Mouse (Mus musculus) lung, postnatal 0 days (tissue): ENCODE results near the gene Zfp217.

ENCODE experiments used
- CTCF ChIP-seq: IDR thresholded peaks from 2 replicates; pipeline ENCODE4 v1.5.1; 2016; ENCODE audit warnings: antibody characterized with exemption, mild to moderate bottlenecking
- EP300 ChIP-seq: IDR thresholded peaks from 2 replicates; pipeline ENCODE4 v1.6.1; 2016; ENCODE audit warnings: antibody characterized with exemption, mild to moderate bottlenecking, control low read depth

DNA sequence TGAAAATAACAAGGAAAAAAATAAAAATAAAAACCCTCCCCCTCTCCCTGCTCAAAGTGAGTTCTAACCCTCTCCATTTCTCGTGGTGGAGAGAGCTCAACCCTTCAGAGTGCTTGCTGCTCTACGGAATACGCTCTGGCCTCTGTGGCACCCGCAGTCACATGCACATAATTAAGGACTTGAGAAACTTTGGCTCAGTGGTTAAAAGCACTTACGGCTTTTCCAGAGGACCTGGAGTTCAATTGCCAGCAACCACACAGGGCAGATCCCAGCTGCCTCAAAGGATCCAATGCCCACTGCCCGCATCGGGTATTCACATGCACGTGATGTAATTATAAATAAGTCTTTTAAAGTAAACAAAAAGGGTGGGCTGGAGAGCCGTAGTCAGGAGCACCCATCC lies 41.9 kb downstream of the Zfp217 start:
- TF ChIP-seq CTCF: no peak
- no peak for TF ChIP-seq EP300
